Mouse (Mus musculus) ovary, adult 18-20 months (tissue): ENCODE data around the gene Cpn2.
A peak's percentile ranks its signal among the peaks of the same experiment; 100 is the strongest.

ENCODE experiments used
- DNase-seq: peaks from one replicate; pipeline ENCODE4 v3.0.0; 2022; ENCODE audit warnings: low spot score, mixed read lengths

Gene Cpn2

DNA sequence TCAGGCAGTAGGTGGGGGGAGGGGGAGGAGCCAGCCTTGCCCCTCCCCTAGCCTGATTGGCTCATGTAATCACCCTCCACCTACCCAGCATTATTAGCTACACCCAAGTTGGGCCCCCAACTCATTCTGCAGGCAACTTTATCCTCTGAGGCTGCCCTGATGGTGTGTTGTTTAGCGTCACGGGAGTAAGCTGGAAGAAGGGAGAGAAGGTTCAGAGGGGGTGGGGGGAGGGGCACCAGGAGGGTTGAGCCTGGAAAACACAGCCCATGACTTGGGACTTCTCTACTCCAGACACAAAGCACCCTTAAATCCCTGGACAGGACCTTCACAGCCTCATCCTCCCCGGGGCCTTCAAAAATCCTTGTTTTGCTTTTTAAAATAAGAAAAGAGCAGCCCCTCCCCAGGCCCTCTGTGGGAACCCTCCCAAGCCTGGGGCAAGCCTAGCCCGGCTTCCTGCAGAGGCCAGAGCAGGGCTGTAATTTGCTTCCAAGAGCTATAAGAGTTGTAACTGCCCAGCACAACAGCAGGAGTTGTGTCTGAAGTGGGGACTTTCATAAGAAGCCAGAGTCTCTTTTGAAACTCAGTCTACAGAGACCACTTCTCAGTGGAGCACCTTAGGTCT is 13.5 kb upstream of the Cpn2 start:
- DNase-seq = no peak

DNA sequence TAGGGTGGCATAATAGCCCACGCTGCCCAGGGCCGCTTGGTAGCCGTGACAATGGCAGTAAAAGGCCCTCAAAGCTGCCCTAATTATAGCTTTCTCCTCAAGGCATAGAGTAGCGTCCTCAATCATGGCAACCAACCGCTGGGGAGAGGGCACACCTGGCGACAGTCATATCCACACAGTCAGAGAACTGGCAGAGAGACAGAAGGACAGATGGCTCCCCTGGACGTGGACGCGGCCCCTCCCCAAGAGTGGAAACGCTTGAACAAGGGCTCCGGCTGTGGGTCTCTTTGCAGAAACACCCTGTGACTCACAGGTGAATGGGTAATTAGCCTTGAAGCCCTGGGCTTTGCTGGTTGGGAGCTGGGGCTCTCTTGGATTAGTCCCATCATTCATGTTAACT is 11.1 kb upstream of the Cpn2 start:
- DNase-seq = no peak

DNA sequence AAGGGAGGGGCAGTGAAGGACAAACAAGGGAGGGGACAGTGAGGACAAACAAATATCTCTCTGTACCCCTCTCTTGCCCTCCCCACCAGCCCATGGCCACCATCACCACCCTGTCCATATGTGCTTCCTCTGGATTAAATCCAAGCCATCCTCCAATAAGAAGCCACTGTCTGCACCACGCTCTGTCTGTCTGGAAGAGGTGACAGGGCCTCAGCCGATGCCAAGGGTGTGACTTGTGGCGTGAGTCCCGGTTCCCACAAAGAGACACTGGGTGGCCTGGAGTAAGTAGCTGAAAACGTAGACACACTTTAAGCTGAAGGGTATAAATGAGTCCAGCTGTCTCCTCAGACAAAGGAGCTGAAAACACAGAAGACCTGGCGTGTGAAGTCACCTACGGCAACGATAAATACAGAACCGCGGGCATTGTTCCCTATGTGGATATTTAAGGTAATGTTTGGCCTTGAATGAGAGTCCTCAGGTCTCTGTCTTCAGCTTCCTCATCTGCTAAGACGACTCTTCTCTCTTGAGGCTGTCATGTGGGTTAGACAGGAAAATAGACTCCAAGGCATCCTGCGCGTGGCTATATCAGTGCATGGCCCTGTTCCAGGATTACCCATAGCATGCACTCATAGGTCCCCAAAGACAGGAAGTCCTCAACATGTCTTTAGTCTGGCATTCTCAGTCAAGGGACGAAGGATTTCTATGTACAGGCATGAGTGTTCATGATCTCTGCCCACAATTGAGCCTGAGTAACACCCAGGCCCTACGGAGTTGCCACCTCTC is 8.4 kb upstream of the Cpn2 start:
- DNase-seq = no peak

DNA sequence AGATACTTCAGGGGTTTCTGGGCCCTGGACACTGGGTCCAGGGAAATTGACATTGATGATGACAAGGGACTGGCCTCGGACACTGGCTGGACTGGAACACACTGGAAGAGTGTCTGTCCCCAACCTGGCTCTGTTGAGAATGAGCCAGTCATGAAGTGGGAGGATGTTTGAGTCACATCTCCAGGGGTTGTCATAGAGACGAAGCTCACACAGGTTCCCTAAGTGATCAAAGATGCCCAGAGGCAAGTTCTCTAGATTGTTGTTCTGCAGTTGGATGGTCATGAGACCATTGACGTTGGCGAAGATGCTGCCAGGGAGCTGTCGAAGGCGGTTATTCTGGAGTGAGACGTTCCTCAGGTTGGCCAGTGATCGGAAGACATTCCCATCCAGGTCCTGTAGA is 5.8 kb upstream of the Cpn2 start:
- no peak for DNase-seq

DNA sequence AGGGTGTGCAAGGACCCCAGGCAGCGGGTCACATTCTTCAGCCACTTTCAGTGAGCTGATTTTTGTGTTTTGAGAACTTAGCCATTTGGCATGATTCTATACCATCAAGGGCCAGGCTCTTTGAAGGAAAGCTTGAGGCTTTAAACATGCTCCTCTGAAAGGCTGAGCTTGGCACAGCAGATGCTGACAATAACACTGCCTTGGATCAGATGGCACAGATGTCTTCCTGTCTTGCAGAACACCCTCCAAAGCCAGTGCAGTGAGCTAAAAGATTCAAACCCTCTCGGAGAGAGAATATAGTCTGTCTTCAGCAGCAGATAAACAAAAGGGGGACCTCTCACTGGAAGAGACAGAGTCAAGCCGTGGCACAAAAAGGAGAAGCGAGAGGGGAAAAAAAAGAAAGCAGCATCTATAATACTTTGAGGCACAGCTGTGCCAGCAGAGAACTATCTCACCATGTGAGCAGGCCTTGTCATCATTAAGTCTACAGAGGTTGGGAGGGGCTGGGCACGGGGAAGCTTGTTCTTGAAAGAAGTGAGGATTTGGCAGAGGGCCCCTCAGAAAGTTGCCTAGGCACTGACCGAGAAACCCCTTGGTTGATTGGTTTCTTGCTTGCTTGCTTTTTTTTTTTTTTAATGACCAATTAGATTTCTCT is 4.8 kb upstream of the Cpn2 start:
- no peak for DNase-seq

DNA sequence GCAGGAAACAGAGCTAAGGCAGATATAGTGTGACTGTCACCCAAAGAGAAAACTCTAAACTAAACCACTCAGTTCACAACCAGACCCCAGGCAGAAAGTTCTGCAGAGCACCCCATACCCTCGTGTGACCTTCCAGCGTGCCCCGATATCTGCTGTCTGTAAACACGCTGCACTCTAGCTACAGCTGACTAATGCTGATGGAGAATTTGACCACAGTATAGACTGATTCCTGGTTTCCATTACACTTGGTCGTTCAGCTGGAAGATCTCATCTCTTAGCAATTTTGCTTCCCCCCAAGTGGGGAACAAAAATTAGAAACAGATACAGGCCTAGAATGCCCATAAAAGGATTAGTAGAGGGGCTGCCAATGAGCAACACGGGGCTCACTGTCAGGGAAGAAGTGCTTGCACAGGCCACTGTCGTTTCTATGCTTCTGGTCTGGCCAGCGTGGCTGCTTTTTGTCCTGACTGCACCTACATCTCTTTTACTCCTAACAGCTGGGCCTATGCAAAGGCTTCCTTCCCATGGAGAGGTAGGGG is 4.0 kb upstream of the Cpn2 start:
- no peak for DNase-seq

DNA sequence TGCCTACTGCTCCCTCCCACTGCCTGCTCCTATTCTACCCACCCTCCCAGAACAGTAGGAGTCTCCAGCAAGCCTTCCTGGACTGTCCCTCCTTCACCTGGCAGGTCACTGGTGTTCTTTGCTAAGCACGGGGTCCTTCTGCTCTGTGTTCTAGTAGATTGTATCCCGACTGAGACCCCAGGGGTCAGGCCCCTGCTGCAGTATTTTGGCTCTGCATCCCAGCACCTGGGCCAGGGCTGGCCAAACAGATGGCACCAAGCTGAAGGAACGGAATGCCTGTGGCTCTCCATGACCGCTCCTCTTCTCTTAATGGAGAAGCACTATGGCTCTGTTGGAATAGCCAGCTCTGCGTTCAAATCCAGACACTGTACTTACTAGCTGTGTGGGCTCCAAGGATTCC is 738 bp downstream of the Cpn2 start:
- DNase-seq = no peak

DNA sequence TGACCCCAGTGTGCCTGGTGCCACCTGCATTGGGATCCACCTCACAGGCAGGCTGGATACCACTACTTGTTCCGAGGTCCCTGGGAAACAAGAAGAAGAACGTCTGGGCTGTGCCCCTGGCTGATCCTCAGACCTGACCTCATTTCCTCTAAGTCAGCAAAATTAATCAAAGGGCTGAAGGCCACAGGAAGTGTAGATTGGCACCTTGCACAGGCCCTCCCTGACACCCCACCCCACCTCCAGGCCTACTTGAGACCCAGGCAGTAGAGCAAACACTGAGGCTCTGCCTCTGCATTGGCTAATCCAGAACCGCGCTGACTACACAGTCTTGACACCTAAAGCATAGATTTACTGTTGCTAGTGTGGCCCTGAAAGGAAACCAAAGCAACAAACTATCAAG is 1.7 kb downstream of the Cpn2 start:
- no peak for DNase-seq

DNA sequence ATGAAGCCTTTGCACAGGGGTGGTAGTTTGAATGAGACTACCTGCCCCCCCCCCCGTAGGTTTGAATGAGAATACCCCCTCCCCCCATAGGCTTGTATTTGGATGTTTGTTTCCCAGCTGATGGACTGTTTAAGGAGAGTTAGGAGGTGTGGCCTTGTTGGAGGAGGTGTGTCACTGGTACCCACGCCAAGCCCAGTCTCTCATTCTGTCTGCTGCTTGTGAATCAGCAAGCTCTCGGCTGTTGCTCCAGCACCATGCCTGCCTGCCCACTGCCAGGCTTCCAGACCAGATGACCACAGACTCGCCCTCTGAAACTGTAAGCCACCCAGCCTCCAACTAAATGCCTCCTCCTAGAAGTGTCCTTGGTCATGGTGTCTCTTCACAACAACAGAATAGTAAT is 4.1 kb downstream of the Cpn2 start:
- no peak for DNase-seq

DNA sequence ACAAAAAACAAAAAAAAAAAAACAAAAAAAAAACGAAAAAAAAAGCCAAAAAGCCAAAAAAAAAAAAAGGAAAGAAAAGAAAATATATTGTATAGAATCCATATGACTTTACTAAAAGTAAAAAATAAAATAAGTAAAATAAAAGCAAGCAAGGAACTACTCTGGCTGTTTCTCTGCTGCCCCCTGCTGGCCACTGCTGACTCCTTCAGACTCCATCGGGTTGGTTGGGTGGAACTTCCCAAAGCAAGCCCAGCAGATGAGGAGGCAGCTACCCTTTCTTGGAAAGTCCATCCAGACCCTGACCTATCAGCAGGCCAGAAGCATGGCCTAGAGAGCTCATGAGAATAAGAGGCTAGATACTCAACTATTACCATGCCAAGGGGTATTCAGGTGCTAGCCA is 4.6 kb downstream of the Cpn2 start:
- no peak for DNase-seq

DNA sequence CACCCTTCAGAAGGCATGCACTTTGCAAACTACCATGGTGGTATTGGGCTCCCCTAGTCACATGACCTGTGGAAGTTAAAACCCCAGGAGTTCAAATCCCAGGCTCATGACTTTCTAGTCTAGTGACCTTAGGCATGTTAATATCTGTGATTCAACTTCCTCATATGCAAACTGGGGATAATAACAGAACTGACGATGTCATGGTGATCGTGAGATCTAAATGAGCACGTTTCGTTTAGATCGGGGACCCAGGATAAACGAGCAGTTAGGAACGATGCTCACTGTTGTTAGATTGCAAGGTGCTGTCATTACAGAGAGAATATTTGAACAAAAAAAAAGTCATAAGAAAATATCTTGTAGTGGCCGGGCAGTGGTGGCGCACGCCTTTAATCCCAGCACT is 5.1 kb downstream of the Cpn2 start:
- DNase-seq = no peak

DNA sequence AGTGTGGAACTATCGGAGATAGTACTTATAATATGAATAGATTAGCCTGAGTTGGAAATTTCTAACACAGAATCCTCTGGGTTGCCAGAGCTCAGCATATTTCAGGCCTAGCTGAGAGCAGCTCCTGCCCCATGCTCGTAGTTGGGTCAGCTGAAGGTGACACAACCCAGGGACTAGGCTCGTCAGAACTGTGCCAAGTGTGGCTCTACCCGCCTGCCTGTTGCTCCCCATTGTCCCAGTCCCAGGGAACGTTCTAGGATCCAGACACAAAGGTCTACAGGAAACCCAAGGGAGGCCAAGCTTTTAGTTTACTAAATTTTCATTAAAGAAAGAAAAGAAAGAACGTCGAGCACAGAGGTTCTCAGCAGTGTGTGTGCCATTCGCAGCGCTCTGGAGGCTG is 6.0 kb downstream of the Cpn2 start:
- no peak for DNase-seq

DNA sequence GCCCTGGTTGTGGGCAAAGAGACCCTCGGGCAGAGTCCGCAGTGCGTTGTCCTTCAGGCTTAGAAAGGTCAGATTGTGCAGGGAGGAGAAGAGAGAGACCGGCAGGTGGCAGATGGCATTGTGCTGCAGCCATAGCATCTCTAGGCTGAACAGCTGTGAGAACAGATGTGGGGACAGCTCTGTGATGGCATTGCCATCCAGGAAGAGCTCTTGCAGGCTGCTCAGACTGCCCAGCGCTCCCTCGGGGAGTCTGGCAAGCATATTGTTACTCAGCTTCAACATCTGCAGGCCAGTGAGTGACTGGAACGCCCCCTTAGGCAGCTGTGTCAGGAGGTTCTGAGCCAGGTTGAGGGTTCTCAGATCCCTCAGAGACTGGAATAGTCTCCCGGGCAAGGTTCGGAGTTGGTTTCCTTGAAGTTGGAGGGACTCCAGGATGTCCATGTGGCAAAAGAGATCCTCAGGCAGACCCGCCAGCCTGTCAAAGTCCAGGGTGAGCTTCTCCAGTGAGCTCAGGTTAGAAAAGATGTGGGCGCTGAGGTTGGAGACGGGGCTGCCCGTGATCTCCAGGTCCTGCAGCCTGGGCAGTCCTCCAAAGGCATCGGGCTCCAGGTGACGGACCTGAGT is 7.2 kb downstream of the Cpn2 start:
- DNase-seq = no peak

DNA sequence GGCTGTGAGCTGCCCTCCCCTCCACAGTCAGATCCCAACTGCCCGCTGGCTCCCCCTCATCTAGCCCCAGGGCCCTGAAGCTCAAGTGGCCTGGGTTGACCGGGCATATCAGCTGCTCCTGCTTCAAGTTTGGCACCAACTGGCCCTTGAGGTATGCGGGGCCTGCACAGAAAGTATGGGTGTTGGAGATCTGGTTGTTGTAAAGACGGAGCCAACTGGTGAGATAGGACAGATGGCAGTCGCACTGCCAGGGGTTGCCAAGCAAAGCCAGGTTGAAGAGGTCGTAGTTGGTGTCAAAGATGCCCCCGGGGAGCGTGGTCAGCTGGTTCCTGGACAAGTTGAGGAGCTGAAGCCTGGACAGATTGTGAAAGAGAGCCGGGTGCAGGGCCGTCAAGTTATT is 7.9 kb downstream of the Cpn2 start:
- DNase-seq = no peak

DNA sequence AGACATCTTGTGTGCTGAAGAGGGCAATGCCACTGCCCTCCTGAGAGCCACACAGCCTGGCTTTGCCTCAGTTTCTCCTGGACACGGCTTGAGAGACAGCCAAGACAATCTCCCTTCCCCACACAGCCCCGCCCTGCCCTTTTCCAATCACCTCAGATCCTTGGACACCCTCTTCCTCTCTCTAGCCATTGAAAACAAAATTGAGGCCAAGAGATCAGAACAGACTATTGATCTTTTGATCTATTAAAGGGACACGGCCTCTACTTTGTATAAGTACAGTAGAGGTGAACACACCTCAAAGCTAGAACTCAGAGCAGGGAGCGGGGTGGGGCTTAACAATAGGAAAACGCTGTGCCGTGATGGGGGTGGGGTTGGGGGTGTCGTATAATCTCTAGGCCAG is 8.9 kb downstream of the Cpn2 start:
- DNase-seq = no peak

DNA sequence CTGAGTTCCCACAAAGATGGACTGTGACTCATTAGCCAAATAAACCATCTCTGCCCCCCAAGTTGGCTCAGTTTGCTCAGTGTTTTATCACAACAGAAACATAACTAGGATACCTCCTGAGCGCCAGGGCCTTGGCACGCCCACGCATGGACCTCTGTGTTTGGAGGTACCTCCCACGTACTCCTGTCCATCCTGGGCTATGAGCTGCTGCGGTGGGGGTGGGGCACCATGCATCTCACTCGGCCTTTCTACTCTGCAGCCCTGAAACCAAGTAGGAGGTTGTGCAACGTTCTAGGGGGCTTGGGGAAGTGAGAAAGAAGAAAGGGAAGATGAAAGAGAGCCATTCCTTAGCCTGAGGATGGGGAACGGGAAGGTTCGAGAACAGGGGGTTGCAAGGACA is 9.6 kb downstream of the Cpn2 start:
- peak; percentile 40 for DNase-seq

DNA sequence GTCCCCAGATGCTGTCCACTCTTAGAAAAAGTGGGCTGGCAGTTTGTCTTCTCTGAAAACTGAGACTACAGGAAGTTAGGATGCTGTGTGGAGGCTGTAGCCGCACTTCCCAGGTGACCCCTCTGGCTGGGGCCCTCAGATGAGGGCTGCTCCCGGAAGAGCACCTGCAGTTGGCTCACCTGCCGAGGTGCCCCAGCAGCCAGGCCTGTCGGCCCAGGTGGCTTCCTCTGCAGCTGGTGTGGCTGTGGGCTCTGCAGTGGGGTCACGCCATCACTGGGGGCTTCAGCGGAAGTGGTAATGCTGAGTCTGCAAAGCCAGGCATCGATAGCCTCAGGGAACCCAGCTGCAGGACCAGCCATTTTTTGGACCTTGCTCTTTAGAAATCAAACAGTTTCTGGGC is 12.2 kb downstream of the Cpn2 start:
- DNase-seq = no peak

DNA sequence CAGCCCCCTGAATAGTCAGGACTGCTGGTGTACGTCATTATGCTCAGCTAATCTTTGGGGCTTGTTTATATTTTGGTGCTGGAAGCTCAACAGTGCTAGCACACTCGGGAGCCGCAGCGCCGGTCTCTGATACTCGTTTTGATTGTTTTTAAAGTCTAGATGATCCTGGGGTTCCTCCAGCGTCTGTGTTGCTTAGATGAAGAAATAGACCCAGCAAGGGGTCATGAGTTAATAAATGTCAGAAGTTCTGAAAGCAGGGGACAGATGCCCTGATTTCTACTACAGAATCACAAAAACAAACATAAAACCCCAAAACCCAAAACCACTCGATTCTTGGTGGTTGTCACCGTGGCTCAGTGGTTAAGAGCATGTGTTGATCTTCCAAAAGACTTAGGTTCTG is 13.4 kb downstream of the Cpn2 start:
- no peak for DNase-seq

DNA sequence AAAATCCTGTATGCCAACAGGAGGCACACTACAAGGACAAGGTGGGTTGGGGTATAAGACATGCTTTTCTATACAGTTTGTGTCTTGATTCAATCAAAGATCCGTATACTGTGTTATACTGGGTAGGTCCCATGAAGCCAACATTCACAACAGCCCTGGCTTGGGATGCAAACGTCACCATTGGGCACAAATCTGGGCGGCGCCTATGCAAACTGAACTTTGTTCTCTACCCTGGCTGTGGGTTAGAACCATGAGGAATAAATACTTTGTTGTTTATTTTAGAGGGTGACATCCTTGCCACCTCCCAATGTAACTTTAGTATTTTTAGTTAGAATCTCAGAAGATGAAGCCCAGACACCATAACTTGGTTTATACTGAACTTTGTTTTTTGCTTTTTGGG is 13.9 kb downstream of the Cpn2 start:
- DNase-seq = no peak

DNA sequence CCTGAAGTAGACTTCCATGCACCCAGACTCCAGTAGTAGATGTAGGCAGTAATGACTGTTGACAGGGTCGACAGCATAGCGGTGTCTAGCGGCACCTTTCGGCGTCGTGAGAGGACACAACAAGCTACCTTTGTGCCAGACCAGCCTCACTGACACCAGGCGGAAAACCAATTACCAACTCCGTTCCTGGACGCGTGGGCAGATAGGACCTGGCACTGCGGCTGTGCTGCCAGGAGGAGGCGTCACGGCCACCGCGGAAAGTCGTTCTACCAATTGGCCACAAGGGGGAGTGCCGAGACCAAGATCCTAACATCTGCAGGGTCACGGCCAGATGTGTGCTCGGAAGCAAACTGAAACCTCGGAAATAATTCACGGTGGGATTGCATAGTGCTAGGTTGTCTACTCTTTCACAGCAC is 15.3 kb downstream of the Cpn2 start:
- DNase-seq = peak; percentile 57

DNA sequence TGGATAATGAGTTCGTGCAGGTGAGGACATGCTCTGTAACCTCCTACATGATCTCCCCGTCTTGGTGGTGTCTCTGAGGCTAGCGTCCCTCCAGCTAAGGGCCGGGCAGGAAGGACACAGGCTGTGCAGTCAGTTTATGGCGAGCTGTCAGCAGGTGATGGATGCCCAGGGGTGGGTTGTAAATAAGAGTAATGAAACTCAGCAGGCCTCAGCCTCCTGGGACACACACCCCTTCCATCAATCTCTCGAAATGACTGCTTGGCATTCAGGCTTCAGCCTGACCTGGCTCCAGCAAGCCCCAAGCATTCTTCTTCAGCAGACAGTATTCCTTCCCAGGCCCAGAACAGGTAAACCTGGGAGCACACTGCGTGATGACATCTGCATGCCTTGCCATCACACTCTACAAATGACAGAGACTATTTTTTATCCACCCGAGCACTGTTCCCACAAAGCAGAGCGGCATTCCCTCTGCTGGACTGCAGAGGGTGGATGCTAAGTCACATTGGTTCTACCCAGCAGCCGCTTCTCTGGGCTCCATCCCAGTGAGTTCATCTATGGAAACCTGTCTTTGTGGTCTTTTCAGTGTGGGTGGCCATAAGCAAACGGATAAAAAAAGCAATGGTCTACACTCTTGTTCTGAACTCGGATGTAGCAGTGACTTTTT is 23.1 kb downstream of the Cpn2 start:
- no peak for DNase-seq

DNA sequence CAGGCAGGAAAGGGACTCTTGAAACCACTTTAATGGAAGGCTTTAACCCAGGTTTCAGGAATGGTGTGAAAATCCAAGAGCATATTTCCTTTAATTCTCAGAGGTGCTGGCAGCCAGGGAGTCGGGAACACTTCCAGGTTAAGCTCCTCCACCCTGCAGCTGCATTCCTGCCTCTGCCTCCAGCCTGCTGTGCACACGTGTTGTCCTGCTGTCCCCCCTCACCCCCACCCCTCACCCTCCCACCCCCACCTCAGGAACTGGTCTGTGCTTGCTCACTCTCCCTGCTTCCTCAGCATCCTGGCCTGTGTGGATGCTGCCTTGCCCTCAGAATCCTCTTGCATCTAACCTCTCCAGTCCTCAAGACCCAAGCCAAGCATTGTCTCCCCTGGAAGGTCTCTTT is 25.7 kb downstream of the Cpn2 start:
- DNase-seq = no peak
